Mouse (Mus musculus): ENCODE measurements around the gene Cblb.
A peak's percentile ranks its signal among the peaks of the same experiment; 100 is the strongest.

Cblb gene

DNA sequence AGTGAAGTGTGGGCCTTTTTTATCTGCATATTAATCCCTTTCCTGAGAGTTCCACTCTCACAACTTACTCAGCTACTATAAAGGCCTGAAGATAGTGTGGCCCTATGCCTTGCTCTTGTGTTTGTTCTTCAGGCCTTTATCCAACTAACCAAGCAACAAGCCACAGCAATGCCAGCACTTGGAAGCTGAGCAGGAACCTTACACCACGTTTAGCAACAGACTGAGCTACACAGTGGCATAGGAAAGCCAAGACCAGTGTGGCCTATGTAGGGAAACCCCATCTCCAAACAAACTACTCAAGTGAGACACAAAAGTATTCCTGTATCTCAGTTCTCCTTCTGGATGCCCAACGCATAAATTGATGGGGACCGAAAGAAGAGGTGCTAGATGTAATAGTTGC is 163.8 kb downstream of the Cblb start:
- no peak for DNase-seq (ENCODE audit: extremely low spot score)

DNA sequence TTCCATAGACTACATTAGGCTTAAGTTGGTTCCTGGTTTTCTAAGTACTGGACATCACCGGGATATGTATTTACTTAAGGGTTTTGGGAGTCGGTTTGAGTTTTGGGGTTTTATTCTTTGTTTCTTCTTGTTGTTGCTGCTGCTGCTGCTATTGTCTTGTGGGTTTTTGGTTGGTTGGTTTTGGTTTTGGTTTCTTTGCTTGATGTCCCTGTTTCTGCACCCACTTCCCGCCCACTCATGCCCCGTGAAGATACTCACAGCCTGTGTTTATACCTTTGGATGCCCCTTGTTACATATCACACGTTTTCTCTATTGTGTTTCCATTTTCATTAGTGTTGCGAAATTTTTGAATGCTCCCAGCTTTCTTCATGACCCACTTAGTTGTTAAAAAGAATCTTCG is 169.1 kb downstream of the Cblb start:
- no peak for DNase-seq (ENCODE audit: extremely low spot score)

DNA sequence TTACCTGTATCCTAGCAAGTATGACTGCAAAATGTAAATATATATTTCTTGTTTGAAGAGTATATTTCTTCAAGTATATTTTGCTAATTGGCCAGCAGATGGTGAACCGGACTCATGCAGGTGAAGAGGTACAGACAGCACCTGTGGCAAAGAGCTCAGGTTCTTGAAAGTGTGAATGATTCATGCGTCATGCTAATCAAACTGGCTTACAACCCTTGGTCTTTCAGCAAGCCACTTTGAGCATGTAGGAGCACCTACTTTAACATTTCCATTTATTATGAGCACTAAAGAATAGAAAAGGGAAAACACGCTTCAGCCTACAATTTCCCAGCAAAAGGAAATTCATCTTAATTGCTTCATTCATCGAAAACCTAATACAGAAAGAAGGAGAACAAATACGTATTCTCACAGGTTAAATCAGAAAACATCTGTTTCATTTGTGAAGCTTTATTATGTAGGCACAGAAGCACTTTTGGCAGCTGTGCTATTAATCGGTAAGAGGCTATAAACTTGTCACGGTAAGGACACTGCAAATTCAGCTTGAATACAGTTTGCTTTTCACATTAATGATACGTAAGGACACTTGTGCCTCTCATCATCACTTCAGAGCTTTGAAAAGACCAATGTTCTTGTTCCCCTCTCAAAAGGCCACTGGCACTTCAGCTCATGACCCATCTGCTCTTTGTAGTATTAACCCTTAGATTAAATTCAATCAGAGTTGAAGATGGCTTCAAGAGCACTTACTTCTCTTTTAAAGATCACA is 180.0 kb downstream of the Cblb start:
- no peak for DNase-seq (ENCODE audit: extremely low spot score)

DNA sequence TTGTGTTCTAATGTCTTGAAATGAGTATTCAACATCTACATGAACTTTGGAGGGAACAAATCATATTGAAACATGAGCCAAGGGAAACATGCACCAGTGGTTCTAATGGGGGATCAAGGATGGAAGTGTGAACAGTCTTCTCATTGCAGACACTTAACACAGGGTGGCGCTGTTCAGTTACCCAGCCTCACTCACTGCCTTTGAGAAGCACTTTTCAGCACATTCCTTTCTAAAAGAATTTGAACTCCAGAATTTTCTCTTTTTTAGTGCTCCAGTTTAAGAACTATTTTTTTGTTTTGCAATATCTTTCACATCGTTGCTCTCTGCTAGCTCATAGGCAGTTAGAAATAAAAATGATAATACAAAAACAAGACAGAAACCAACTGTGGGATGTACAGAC is 188.0 kb downstream of the Cblb start:
- peak; percentile 47 for DNase-seq (ENCODE audit: extremely low spot score)

DNA sequence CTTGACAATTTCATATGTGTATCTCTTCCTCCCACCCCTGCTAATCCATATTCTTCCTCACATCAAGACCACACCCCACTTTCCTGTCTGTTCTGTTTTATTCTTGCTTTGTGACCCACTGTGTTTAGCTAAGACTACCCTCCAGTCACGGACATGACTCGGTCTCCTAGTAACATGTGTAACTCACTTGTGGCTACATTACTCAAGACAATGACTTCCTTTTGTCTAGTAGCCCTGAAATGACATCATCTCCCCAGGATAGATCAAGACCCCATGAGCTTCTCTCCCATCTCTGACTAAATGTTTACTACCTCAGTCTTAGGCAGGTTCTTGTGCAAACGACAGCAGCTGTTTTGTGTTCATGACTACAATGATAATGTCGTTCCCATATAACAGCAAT is 191.9 kb downstream of the Cblb start:
- DNase-seq (ENCODE audit: extremely low spot score): no peak

DNA sequence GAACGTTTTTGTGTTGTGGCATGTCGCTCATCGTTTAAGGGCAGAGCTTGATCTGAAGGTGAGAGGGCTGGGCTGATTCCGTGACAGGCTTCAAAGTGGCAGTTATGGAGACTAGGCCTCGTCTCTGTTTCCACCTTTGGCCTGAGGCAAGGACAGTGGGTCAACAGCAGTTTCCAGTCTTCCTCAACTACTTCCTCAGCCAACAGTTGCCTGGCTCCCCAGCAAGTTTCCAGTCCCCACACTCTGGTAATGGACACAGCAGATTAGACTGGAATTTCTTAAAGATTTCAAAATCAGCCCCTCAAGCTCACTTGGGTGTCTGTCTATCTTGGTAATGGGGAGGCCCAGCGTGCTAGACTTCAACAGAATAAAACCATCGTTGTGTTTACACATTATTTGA is 198.4 kb downstream of the Cblb start:
- no peak for DNase-seq (ENCODE audit: extremely low spot score)

DNA sequence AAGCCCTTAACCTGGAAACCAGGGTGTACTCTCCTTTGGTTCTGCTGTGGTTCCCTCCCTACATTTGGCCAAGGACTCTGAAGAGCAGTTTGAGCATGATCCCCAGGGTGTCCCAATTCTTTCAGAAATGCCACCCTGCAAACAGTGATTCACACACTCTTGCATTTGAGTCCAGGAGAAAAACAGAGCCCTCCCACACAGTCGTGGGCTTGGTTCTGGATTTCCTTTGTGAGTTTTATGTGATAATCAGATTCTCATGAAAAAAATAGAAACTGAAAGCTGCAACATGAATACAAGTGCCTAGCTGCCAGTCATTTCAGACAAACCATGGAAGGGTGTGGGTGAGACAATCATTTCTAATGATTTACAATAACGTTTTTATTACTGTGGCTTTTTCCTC is 198.9 kb downstream of the Cblb start:
- no peak for DNase-seq (ENCODE audit: extremely low spot score)

DNA sequence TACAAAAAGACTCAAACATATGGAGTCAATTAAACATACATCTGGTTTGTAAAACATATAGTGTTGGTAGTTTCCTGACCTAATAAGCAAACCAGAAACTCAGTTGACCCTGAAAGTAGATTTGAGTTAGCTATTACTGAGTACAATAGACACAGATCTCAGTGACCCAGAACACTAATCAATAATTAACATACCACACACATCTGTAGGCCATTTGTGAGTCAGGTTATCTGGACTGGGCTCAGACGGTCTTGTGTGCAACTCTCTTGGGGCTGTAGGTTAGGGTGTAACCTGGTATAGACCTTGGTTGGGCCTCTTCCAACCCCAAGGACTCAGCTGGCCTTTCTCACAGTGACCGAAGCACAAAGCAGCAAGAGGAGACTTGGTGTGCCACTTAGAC is 211.1 kb downstream of the Cblb start:
- no peak for DNase-seq (ENCODE audit: extremely low spot score)

DNA sequence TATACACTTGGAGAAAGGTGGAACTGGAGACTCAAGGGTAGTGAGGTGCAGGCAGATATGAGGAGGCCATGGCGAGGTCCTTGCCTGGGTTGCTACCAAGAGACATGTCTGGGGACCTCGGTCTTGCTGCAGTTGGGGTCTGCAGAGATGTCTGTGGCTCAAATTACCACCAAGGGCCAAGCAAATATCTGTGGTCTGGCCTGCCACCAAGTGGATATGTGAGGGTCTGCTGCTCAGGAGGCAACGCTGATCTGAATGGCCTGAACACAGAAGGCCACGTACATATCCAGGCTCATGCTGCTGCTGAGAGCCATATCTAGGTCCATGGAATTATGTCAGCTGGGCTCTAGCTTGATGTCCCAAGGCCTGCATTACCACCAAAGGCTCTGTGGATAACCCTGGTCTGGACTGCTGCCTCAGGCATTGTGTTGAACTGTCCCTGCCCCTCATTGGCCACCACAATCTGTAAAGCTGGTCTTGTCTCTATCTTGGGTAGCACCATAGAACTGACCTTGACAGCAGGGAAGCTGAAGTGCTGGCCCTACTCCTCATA is 212.5 kb downstream of the Cblb start:
- DNase-seq (ENCODE audit: extremely low spot score): no peak

DNA sequence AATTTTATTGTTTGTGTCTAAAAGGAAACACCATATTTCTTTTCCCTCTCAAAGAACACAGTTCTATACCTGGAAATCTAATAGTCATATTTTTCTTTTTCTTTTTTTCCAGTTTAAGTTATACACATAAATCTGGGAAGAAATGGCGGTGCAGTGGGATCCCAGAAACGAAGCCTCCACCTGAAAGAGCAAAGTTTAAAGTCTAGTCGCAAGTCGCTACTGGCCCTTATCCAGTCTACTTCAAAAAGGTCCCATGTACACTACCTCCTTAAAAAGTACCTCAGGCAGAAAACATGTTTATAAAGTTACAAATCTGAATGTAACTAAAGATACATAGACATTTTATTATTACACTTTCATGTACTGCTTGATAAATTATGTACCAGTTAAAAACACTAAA is 219.2 kb downstream of the Cblb start:
- DNase-seq (ENCODE audit: extremely low spot score): no peak

DNA sequence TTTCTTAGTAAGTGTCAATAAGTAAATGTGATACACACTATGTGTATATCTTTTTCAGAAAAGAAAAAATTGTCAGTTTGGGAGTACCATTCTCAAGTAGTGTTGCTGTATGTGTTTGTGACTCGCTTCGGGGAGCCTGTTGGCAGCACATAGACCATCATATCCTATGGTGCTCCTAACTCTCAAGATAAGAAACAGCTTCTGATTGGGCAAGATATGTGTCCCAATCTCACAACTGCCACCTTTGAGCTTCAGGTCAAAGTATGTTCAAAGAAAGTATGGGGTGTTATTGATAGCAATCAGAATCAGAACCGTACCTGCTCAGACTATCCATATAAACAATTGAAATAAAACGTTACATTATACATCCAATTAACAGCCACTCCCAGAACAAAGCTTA is 219.9 kb downstream of the Cblb start:
- DNase-seq (ENCODE audit: extremely low spot score): no peak

All from embryo, embryonic 9.5 days (tissue).